Mouse (Mus musculus) heart, embryonic 14.5 days (tissue): ENCODE data around the gene Depdc5. TPM values are rescaled to one million over a fixed set of nuclear protein-coding genes. Genes with fewer than 3 reads are reported as not detected.
"Not testable (repeated sequence)": the region's sequence is repeated elsewhere in the genome, so short reads cannot be mapped to it uniquely, and the experiment has no call there.

Experiments used
- ATAC-seq: fragments of 200-750 bp; cut with Nextera tagmentation; 2 replicates; pipeline ENCODE4 v1.8.0; 2017; ENCODE audit warnings: low read depth, moderate TSS enrichment; ENCODE audit not compliant: insufficient number of reproducible peaks, insufficient read depth, low FRiP score
- H3K27ac ChIP-seq, 2 experiments: fragments of 200-500 bp in 1 of 2; fragments of 300-500 bp in 1 of 2; sonication (generic) in 1 of 2; replicated peaks in 1 of 2; 2 replicates each; pipeline ENCODE4 v1.5.1; 2012 to 2014; ENCODE audit warnings: low read depth in 2 of 2, low read length in 2 of 2, control low read depth in 1 of 2, mild to moderate bottlenecking in 1 of 2, mixed read lengths in 1 of 2; ENCODE audit not compliant: control insufficient read depth in 1 of 2, insufficient read depth in 1 of 2
- H3K27me3 ChIP-seq: fragments of 300-500 bp; sonication (generic); 2 replicates; pipeline ENCODE4 v1.6.1; 2014; ENCODE audit warnings: mild to moderate bottlenecking, low read length, control low read depth; ENCODE audit not compliant: control insufficient read depth, insufficient read depth
- H3K36me3 ChIP-seq: fragments of 300-500 bp; sonication (generic); 2 replicates; pipeline ENCODE4 v1.6.1; 2014; ENCODE audit warnings: mild to moderate bottlenecking, control low read depth, low read length, mixed read lengths; ENCODE audit not compliant: control insufficient read depth, insufficient read depth
- H3K4me1 ChIP-seq, 2 experiments: fragments of 200-500 bp in 1 of 2; fragments of 300-500 bp in 1 of 2; sonication (generic) in 1 of 2; 2 replicates each; pipeline ENCODE4 v1.6.1; 2012 to 2014; ENCODE audit warnings: low read length in 2 of 2, control low read depth in 1 of 2, mixed read lengths in 1 of 2; ENCODE audit not compliant: control insufficient read depth in 2 of 2, insufficient read depth in 2 of 2
- H3K4me2 ChIP-seq: fragments of 300-500 bp; sonication (generic); 2 replicates; pipeline ENCODE4 v1.6.1; 2014; ENCODE audit warnings: mild to moderate bottlenecking, low read length
- H3K4me3 ChIP-seq, 2 experiments: fragments of 200-500 bp in 1 of 2; fragments of 300-500 bp in 1 of 2; sonication (generic) in 1 of 2; 2 replicates each; pipeline ENCODE4 v1.5.1; 2012 to 2014; ENCODE audit warnings: low read length in 2 of 2, mild to moderate bottlenecking in 2 of 2, control low read depth in 1 of 2, low read depth in 1 of 2, moderate library complexity in 1 of 2; ENCODE audit not compliant: control insufficient read depth in 1 of 2, insufficient read depth in 1 of 2
- H3K9ac ChIP-seq: fragments of 300-500 bp; sonication (generic); 2 replicates; pipeline ENCODE4 v1.6.1; 2014; ENCODE audit warnings: mild to moderate bottlenecking, low read length
- H3K9me3 ChIP-seq: fragments of 300-500 bp; sonication (generic); 2 replicates; pipeline ENCODE4 v1.6.1; 2016; ENCODE audit warnings: low read length, control low read depth; ENCODE audit not compliant: control insufficient read depth
- WGBS: fragments of 180-500 bp; shearing (Covaris S2); extraction: QIAGEN DNeasy Blood & Tissue Kit; methylation state at CpG from one replicate; pipeline ENCODE4 v1.1.7; 2014; 5-methylcytosine and 5-hydroxymethylcytosine counted together
- polyA plus RNA-seq: library from polyadenylated mRNA; unstranded; fragments of >200 nt; fragmentation: Nextera tagmentation; extraction: Ambion mirVana; gene quantifications from 2 replicates; pipeline ENCODE4 v1.2.1, GENCODE M21; 2014

Depdc5 gene
- polyA plus RNA-seq, 1 experiment from 2014 or later: 17.5 TPM

DNA sequence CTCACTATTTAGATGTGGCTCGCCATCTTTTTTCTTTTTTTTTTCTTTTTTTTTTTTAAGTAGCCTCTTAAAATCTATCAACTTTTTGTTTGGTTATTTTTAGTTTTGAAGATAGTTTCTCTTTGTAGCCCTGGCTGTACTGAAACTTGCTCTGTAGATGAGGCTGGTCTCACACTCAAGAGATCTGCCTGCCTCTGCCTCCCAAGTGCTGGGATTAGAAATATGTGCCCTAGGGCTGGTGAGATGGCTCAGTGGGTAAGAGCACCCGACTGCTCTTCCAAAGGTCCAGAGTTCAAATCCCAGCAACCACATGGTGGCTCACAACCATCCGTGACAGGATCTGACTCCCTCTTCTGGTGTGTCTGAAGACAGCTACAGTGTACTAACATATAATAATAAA, 8.2 kb upstream of the Depdc5 start:
- not testable (repeated sequence) for H3K4me3 ChIP-seq, H3K27me3 ChIP-seq, H3K4me2 ChIP-seq, H3K27ac ChIP-seq, H3K9ac ChIP-seq, H3K9me3 ChIP-seq, ATAC-seq
- Histone ChIP-seq H3K4me1 (peaks cover 3 to 26% of the 10 kb centered on the region in 2 experiments; a peak in 3 of 4 replicates), H3K36me3 (peaks cover 14% of the 10 kb centered on the region)
- WGBS: 91% methylated on average over 2 of the region's 3 CpGs

DNA sequence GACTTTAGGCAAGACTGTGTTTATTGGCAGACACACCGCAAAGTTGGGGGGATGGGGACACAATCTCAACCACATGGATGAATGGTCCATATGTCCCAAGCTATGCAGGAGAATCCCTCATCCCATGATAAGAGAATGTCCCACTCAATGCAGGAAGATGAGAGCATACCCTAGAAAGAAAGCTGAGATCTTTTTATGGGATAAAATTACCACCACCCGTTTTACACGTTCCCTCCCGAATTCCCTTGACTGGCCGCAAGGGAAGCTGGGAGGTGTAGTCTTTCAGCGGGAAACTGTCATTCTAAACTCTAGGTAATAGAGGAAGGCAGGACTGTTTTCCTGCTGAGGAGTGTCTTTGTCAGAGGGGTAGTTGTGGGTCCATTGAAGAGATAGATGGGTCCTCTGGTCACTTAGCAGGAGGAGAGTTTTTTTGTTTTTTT, 5.7 kb upstream of the Depdc5 start:
- Histone ChIP-seq H3K9me3 (no peaks in the 10 kb centered on the region), H3K9ac (peak overlapping the region; percentile 72), H3K27ac (peak overlapping the region; percentile 7 to 37; a peak in 2 of 4 replicates), H3K36me3 (no peaks in the 10 kb centered on the region), H3K4me2 (peak overlapping the region; percentile 72), H3K4me1 (peaks cover 0 to 5% of the 10 kb centered on the region in 2 experiments; a peak in 1 of 4 replicates), H3K4me3 (peak overlapping the region; percentile 46 to 52), H3K27me3 (no peaks in the 10 kb centered on the region)
- no peak for ATAC-seq
- WGBS: 4% methylated on average over 6 of the region's 6 CpGs

DNA sequence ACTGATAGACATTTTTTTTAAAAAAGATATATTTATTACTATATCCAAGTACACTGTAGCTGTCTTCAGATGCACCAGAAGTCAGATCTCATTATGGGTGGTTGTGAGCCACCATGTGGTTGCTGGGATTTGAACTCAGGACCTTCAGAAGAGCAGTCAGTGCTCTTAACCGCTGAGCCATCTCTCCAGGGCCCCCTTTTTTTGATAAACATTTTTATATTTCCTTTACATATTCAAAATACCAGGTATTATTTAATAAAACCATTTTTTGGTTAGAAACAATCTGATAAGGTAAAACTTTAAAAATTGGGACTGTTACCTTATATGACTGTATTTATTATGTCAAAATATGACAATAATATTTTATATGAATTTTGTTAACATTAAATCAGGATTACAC, 2.4 kb upstream of the Depdc5 start:
- 87% methylated on average over 1 of the region's 1 CpGs for WGBS
- Histone ChIP-seq H3K27me3 (no peaks in the 10 kb centered on the region), H3K4me2 (no peak overlapping the region), H3K9ac (no peak overlapping the region), H3K36me3 (peaks cover 3% of the 10 kb centered on the region; the same call in 1 of the 2 replicates), H3K27ac (no peak overlapping the region), H3K9me3 (no peaks in the 10 kb centered on the region), H3K4me1 (0 out of 4 replicates have a peak, but pooled peaks cover 0 to 5% of the 10 kb centered on the region in 2 experiments), H3K4me3 (no peak overlapping the region)
- ATAC-seq: no peak

DNA sequence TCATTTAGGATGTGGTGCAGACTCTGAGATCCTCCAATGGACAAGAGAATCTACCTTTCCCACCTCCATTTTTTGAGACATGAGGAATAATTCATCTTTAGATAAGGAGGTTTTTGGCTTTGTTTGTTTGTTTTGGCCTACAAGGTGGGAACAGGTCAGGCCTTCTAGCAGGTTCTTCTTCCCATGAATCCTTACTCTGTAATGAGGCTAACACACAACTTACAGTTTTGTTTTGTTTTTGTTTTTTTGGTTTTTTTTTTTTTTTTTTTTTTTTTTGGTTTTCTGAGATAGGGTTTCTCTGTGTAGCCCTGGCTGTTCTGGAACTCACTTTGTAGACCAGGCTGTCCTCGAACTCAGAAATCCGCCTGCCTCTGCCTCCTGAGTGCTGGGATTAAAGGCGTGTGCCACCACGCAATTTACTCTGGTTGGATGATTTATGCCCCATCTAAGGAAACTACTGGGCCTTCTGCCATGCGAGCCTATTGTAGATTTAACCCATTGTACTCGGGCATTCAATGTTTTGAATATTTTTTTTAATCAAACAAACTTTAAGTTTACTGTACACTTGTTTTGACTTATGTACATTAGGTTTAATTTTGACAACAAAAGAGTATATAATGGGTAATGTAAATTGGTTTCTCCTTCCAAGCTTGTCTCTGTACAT, 900 bp upstream of the Depdc5 start:
- Histone ChIP-seq H3K9ac (no peak overlapping the region), H3K9me3 (no peaks in the 10 kb centered on the region), H3K27ac (peak overlapping the region in 1 of 2 experiments; percentile 82; a peak in 1 of 4 replicates), H3K27me3 (no peaks in the 10 kb centered on the region), H3K4me1 (0 out of 4 replicates have a peak, but pooled peaks cover 0 to 5% of the 10 kb centered on the region in 2 experiments), H3K36me3 (peaks cover 17% of the 10 kb centered on the region), H3K4me2 (peak overlapping the region; percentile 70), H3K4me3 (peak overlapping the region in 1 of 2 experiments; percentile 82; a peak in 2 of 4 replicates)
- no peak for ATAC-seq
- 74% methylated on average over 6 of the region's 6 CpGs for WGBS

DNA sequence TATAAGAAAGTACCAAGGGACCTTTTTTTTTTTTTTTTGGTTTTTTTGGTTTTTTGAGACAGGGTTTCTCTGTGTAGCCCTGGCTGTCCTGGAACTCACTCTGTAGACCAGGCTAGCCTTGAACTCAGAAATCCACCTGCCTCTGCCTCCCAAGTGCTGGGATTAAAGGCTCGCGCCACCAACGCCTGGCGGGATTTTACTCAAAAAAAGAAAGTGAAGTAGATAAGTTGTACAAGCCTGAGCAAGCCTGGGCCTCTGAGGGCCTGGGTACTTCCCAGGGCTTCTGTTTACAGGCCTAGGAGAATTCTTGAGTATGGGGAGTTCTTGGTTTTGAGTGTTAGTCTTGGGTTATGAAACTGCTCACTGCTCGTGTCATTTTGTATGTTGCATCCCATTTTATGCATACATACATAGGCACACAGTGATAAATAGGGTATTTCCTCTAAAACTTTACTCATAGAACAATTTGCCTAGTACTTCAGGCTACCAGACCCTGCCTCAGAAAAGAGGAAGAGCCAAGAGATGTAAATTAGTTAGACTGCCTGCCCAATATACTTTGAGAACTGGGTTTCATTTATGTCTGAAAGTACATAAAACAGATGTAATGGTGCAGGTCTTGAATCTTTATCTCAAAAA, 6.0 kb downstream of the Depdc5 start:
- no peak overlapping the region for H3K9ac ChIP-seq
- no peaks in the 10 kb centered on the region for H3K9me3 ChIP-seq
- no peak overlapping the region for H3K27ac ChIP-seq
- no peaks in the 10 kb centered on the region for H3K27me3 ChIP-seq
- H3K4me1 ChIP-seq: 0 out of 4 replicates have a peak, but pooled peaks cover 0 to under 1% of the 10 kb centered on the region in 2 experiments
- peaks cover 67% of the 10 kb centered on the region for H3K36me3 ChIP-seq
- H3K4me2 ChIP-seq: no peak overlapping the region
- H3K4me3 ChIP-seq: no peak overlapping the region
- 93% methylated on average over 5 of the region's 5 CpGs for WGBS
- no peak for ATAC-seq

DNA sequence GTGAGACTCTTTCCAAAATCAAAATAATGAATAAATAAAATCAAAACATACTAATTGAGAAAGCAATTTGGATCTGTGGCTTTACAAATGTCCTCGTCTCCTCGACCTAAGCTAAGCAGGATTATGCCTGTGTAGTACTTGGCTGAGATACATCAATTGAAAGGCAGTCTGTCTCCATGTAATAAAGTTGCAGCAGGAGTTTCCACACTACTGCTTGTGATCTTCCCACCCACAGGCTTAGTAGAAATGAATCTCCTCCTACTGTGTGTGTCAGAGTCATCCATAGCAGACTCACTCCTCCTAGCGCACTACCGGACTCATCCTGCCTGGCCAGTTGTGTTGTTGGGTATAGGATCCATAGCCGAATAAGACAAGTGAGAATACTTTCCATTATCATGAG, 8.8 kb downstream of the Depdc5 start:
- no peak overlapping the region for H3K27ac ChIP-seq
- 95% methylated on average over 5 of the region's 5 CpGs for WGBS
- H3K4me2 ChIP-seq: no peak overlapping the region
- no peaks in the 10 kb centered on the region for H3K4me1 ChIP-seq
- H3K9me3 ChIP-seq: no peaks in the 10 kb centered on the region
- no peaks in the 10 kb centered on the region for H3K27me3 ChIP-seq
- ATAC-seq: no peak
- no peak overlapping the region for H3K4me3 ChIP-seq
- H3K36me3 ChIP-seq: peaks cover 76% of the 10 kb centered on the region
- no peak overlapping the region for H3K9ac ChIP-seq

DNA sequence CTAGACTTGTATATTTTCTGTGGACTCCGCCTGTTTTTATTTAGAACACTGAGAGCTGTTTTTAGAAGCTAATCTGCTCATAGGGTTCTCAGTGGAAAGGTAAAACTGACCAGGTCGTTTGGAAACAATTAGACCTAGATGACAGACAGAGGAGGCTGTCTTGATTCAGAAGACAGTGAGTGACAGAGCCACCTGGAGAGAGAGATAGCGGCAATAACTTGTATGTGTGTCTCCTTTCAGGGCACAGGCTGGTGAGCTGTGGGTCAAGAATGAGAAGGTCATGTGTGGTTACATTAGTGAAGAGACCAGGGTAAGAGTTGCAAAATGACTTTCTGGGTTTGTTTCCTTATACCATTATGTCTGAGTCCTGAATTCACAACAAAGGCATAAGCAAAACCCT, 23.2 kb downstream of the Depdc5 start:
- no peak overlapping the region for H3K4me3 ChIP-seq
- H3K36me3 ChIP-seq: peaks cover 81% of the 10 kb centered on the region
- no peak overlapping the region for H3K27ac ChIP-seq
- ATAC-seq: no peak
- no peaks in the 10 kb centered on the region for H3K27me3 ChIP-seq
- 64% methylated on average over 3 of the region's 3 CpGs for WGBS
- no peaks in the 10 kb centered on the region for H3K9me3 ChIP-seq
- no peak overlapping the region for H3K4me2 ChIP-seq
- no peaks in the 10 kb centered on the region for H3K4me1 ChIP-seq
- no peak overlapping the region for H3K9ac ChIP-seq
